Mouse (Mus musculus) erythroblast, embryonic 14.5 days (primary cell): ENCODE results near the gene Lrrc32.

ENCODE experiments used
- GATA1 ChIP-seq: IDR thresholded peaks from 2 replicates; pipeline ENCODE4 v1.6.1; 2012; ENCODE audit warnings: low read length, inconsistent platforms, mixed read lengths
- TAL1 ChIP-seq: IDR thresholded peaks from 3 replicates; pipeline ENCODE4 v1.6.1; 2012; ENCODE audit warnings: low read length, inconsistent platforms, mixed read lengths

DNA sequence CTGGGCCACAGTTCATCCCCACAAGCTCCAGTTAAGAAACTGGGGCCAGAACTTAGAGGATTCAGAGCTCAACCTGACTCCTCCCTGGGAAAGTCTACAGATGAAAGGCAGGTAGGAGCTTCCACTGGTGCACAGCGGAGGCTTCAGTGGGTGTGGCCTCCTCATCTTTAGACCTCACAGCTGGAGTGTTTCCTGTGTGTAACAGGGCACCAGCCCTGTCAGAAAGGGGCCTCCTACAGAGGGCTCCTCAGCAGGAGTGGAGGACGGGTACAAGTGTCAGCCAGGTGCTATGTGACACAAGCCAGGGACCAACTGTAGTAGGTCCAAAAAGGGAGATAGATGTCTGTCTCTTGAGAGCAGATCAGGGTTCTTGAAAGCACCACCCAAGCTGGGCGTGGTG lies 24.2 kb downstream of the Lrrc32 start:
- no peak for TF ChIP-seq GATA1
- no peak for TF ChIP-seq TAL1
